Mouse (Mus musculus) limb, embryonic 15.5 days (tissue): ENCODE results near the gene Iqcf3. TPM values are rescaled to one million over a fixed set of nuclear protein-coding genes. Genes with fewer than 3 reads are reported as not detected.

Experiments used
- polyA plus RNA-seq: library from polyadenylated mRNA; unstranded; fragments of >200 nt; fragmentation: Nextera tagmentation; extraction: Ambion mirVana; gene quantifications from 2 replicates; pipeline ENCODE4 v1.2.1, GENCODE M21; 2015

The Iqcf3 gene
- polyA plus RNA-seq, 1 experiment from 2014 or later, result not detected

Other genes starting within 250 kb of the Iqcf3 start
- gene Dusp7, start 193.0 kb downstream of the Iqcf3 start, polyA plus RNA-seq, result 39.0 and 47.0 TPM in 2 replicates
- gene Rpl29, start 132.2 kb downstream of the Iqcf3 start, polyA plus RNA-seq, result 786 and 956 TPM in 2 replicates
- gene Acy1, start 123.3 kb downstream of the Iqcf3 start, polyA plus RNA-seq, result 42.2 and 48.6 TPM in 2 replicates
- 38.9 and 40.8 TPM in 2 replicates for gene Abhd14b, start 114.2 kb downstream of the Iqcf3 start, polyA plus RNA-seq
- 75.0 TPM in 2 replicates for gene Abhd14a, start 114.0 kb downstream of the Iqcf3 start, polyA plus RNA-seq
- gene Pcbp4, start 108.3 kb downstream of the Iqcf3 start, polyA plus RNA-seq, result 83.2 and 91.4 TPM in 2 replicates
- gene Gpr62, start 95.7 kb downstream of the Iqcf3 start, polyA plus RNA-seq, result 0.37 and 0.55 TPM in 2 replicates
- gene Rrp9, start 85.7 kb downstream of the Iqcf3 start, polyA plus RNA-seq, result 39.9 and 40.2 TPM in 2 replicates
- 6.1 and 8.5 TPM in 2 replicates for gene Parp3, start 84.7 kb downstream of the Iqcf3 start, polyA plus RNA-seq
- gene Iqcf1, start 61.7 kb downstream of the Iqcf3 start, polyA plus RNA-seq, result not detected in 2 replicates
- gene Iqcf5, start 47.1 kb downstream of the Iqcf3 start, polyA plus RNA-seq, result not detected in 2 replicates
- gene Iqcf4, start 9.4 kb upstream of the Iqcf3 start, polyA plus RNA-seq, result not detected in 2 replicates
- not detected in 2 replicates for gene Iqcf6, start 65.0 kb upstream of the Iqcf3 start, polyA plus RNA-seq
- gene Grm2, start 94.5 kb upstream of the Iqcf3 start, polyA plus RNA-seq, result 0.06 and 0.09 TPM in 2 replicates
- gene Tex264, start 124.3 kb upstream of the Iqcf3 start, polyA plus RNA-seq, result 72.9 and 79.5 TPM in 2 replicates
- gene Rad54l2, start 227.6 kb upstream of the Iqcf3 start, polyA plus RNA-seq, result 4.3 and 6.2 TPM in 2 replicates